Mouse (Mus musculus) olfactory bulb, adult 2 months (tissue): ENCODE results near the gene Prune2.

ENCODE experiments used
- CTCF ChIP-seq: fragments of 200-500 bp; IDR thresholded peaks from 2 replicates; pipeline ENCODE4 v1.5.1; 2012; ENCODE audit warnings: low read depth, mild to moderate bottlenecking, low read length, moderate library complexity; ENCODE audit not compliant: insufficient read depth
- POLR2A ChIP-seq: fragments of 200-500 bp; IDR thresholded peaks from 2 replicates; pipeline ENCODE4 v1.6.1; 2012; ENCODE audit warnings: mild to moderate bottlenecking, low read depth, low read length, moderate library complexity; ENCODE audit not compliant: insufficient read depth

GRCm38 (mm10) chr19:16934664-16935063 is 21.3 kb upstream of the Prune2 start:
- no peak for TF ChIP-seq CTCF
- TF ChIP-seq POLR2A: no peak
